ENCODE assay signal across 23 mouse cellular contexts in the genomic region with DNA sequence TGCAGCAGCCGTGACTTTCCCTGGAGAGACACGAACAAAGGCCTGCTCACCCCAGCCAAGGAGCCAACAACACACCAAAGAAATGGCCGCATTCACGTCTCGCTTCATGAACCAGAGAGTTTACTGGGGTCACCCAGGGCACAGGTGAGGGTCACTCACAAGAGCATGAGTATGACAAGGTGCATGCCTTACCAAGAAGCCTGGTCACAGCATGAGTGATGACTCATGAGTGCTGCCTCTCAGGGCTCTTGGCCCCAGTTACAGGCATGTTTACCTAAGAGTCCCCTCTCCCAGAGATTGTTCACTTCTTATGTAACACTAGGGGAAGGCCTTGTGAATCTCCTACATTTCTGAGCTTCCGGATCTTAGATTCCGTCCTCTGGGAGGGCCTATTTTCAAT.
DNase-seq lines count a peak whose midpoint lies in the region; ATAC-seq and TF ChIP-seq lines count a peak whose summit lies in the region.
"Had no signal": no experiment of that assay in that cellular context is flagged by ENCODE, and none has a peak within 500 bp of the region (broad histone marks: within the 10 kb centered on the region; RNA-seq: fewer than 3 reads in every experiment).

No protein-coding gene starts in this region.

- no peak for TF ChIP-seq CTCF in kidney, postnatal 0 days (IDR thresholded peaks at IDR 0.05; ENCODE audit: low read depth)

- H3K9me3 ChIP-seq in kidney, embryonic 14.5 days (ENCODE audit: control insufficient read depth, low read length), result no peaks in the 10 kb centered on the region
- no peaks in the 10 kb centered on the region for H3K9me3 ChIP-seq in kidney, postnatal 0 days (replicated peaks; ENCODE audit: low read length)
- H3K9me3 ChIP-seq in limb, embryonic 10.5 days (replicated peaks), result no peaks in the 10 kb centered on the region
- H3K9me3 ChIP-seq: embryonic facial prominence, embryonic 12.5 days; embryonic facial prominence, embryonic 15.5 days; hindbrain, embryonic 13.5 days had no signal

- H3K4me1 ChIP-seq in kidney, embryonic 14.5 days (ENCODE audit: control insufficient read depth, insufficient read depth, low read length), result 0 out of 2 replicates have a peak, but pooled peaks cover 6% of the 10 kb centered on the region
- 0 out of 2 replicates have a peak, but pooled peaks cover 6% of the 10 kb centered on the region for H3K4me1 ChIP-seq in kidney, postnatal 0 days (replicated peaks; ENCODE audit: insufficient read depth, low read length)
- peaks cover 18% of the 10 kb centered on the region for H3K4me1 ChIP-seq in limb, embryonic 10.5 days
- H3K4me1 ChIP-seq: embryonic facial prominence, embryonic 15.5 days had no signal

- no peaks in the 10 kb centered on the region for H3K27me3 ChIP-seq in kidney, embryonic 14.5 days (ENCODE audit: control insufficient read depth, insufficient read depth, low read length)
- H3K27me3 ChIP-seq in kidney, postnatal 0 days (ENCODE audit: insufficient read depth, low read length), result no peaks in the 10 kb centered on the region
- H3K27me3 ChIP-seq in limb, embryonic 10.5 days (ENCODE audit: low read depth, poor library complexity, severe bottlenecking), result no peaks in the 10 kb centered on the region
- H3K27me3 ChIP-seq: embryonic facial prominence, embryonic 12.5 days; embryonic facial prominence, embryonic 15.5 days; hindbrain, embryonic 13.5 days had no signal

- H3K4me2 ChIP-seq in kidney, embryonic 14.5 days (replicated peaks; ENCODE audit: low read depth, low read length), result no peak overlapping the region
- H3K4me2 ChIP-seq in kidney, postnatal 0 days (ENCODE audit: low read length), result no peak overlapping the region
- H3K4me2 ChIP-seq: embryonic facial prominence, embryonic 12.5 days; embryonic facial prominence, embryonic 15.5 days; heart, embryonic 11.5 days; hindbrain, embryonic 13.5 days had no signal

- H3K9ac ChIP-seq in kidney, embryonic 14.5 days (ENCODE audit: low read depth, low read length), result no peak overlapping the region
- H3K9ac ChIP-seq in kidney, postnatal 0 days (ENCODE audit: low read depth, low read length), result no peak overlapping the region
- H3K9ac ChIP-seq: embryonic facial prominence, embryonic 12.5 days; embryonic facial prominence, embryonic 15.5 days; forebrain, postnatal 0 days; hindbrain, embryonic 13.5 days had no signal

- peak; percentile 49; the same call in 1 of the 2 replicates for ATAC-seq in kidney, embryonic 14.5 days (ENCODE audit: low FRiP score, low TSS enrichment)
- 0 out of 2 replicates have a peak, but pooled peaks have one; percentile 52 for ATAC-seq in kidney, postnatal 0 days (replicated peaks; ENCODE audit: low FRiP score, low read depth)
- ATAC-seq in megakaryocyte-erythroid progenitor cell, adult 5-6 weeks (replicated peaks; ENCODE audit: low FRiP score, low TSS enrichment, poor library complexity, severe bottlenecking), result no peak
- ATAC-seq: CD4-positive, CD25-positive, alpha-beta regulatory T cell, adult 4 months; forebrain, embryonic 14.5 days; forebrain, postnatal 0 days; hindbrain, postnatal 0 days had no signal

- H3K27ac ChIP-seq in kidney, embryonic 14.5 days (ENCODE audit: low read depth, low read length), result no peak overlapping the region; the same call in 1 of the 2 replicates
- no peak overlapping the region for H3K27ac ChIP-seq in kidney, postnatal 0 days
- peak overlapping the region; percentile 62 for H3K27ac ChIP-seq in limb, embryonic 10.5 days
- H3K27ac ChIP-seq: embryonic facial prominence, embryonic 12.5 days; embryonic facial prominence, embryonic 15.5 days; gastrocnemius, adult 2 months; hindbrain, postnatal 0 days had no signal

- 52% methylated on average over 7 of the region's 7 CpGs for WGBS in kidney, embryonic 14.5 days
- whole genome bisulfite sequencing in kidney, postnatal 0 days, result 54% methylated on average over 7 of the region's 7 CpGs
- 67% methylated on average over 7 of the region's 7 CpGs for WGBS in limb, embryonic 10.5 days

- H3K36me3 ChIP-seq in kidney, embryonic 14.5 days (ENCODE audit: control insufficient read depth, insufficient read depth, low read length), result no peaks in the 10 kb centered on the region
- H3K36me3 ChIP-seq in kidney, postnatal 0 days (ENCODE audit: insufficient read depth, low read length), result no peaks in the 10 kb centered on the region
- H3K36me3 ChIP-seq in limb, embryonic 10.5 days, result no peaks in the 10 kb centered on the region
- H3K36me3 ChIP-seq: embryonic facial prominence, embryonic 12.5 days; embryonic facial prominence, embryonic 15.5 days; hindbrain, embryonic 13.5 days had no signal

- no peak for DNase-seq in kidney, adult 11 months
- peak; percentile 15 for DNase-seq in kidney, postnatal 0 days (ENCODE audit: low spot score)
- no peak for DNase-seq in kidney, adult 18-20 months
- no peak for DNase-seq in limb, embryonic 10.5 days (ENCODE audit: low spot score)
- DNase-seq: adrenal gland, adult 2 months; adrenal gland, postnatal 14 days; cerebellum, adult 11 months; cerebellum, adult 2 months; cerebellum, adult 9-11 months; cerebellum, postnatal 25 days; forebrain, postnatal 0 days; gastrocnemius, adult 2 months; gastrocnemius, postnatal 14 days; heart, adult 11 months had no signal

- no peak overlapping the region for H3K4me3 ChIP-seq in kidney, embryonic 14.5 days (ENCODE audit: low read length)
- H3K4me3 ChIP-seq in kidney, postnatal 0 days (replicated peaks; ENCODE audit: low read depth, low read length), result no peak overlapping the region
- no peak overlapping the region for H3K4me3 ChIP-seq in limb, embryonic 10.5 days
- H3K4me3 ChIP-seq: embryonic facial prominence, embryonic 12.5 days; embryonic facial prominence, embryonic 15.5 days; gastrocnemius, adult 2 months; hindbrain, embryonic 13.5 days had no signal
